Mouse (Mus musculus): ENCODE data around the gene Pecam1. TPM values are rescaled to one million over a fixed set of nuclear protein-coding genes. Genes with fewer than 3 reads are reported as not detected.

Gene Pecam1
- polyA plus RNA-seq, 1 experiment from 2014 or later = 44.2 TPM

GRCm38 (mm10) chr11:106704399-106705111, 45.9 kb downstream of the Pecam1 start:
- no peak for ATAC-seq (ENCODE audit: insufficient number of reproducible peaks, low FRiP score, low TSS enrichment, low read depth)
- H3K27me3 ChIP-seq = no peaks in the 10 kb centered on the region
- WGBS = 67% methylated on average over 9 of the region's 9 CpGs
- no peak overlapping the region for H3K4me2 ChIP-seq
- no peak overlapping the region for H3K4me3 ChIP-seq
- H3K4me1 ChIP-seq = peaks cover 12% of the 10 kb centered on the region
- no peak overlapping the region for H3K9ac ChIP-seq
- no peak overlapping the region for H3K27ac ChIP-seq
- no peaks in the 10 kb centered on the region for H3K9me3 ChIP-seq
- H3K36me3 ChIP-seq = no peaks in the 10 kb centered on the region

DNA sequence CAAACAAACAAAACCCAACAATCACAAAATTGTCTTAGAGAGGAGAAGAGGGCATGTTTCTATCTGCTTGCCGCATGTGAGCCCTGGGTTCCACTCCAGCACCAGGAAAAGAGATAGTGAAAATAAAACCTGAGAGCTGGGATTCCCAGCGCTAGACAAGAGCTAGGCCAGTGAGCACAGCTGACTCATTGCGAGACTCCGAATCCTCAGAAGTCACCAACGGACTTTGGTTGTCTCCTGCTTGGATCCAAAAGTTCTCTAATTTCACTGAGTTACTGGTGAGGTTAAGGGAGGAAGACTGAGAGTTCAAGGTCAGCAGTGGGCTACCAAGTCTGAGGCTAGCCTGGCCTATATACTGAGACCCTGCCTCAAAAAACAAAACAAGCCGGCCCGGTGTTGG, 46.5 kb downstream of the Pecam1 start:
- Histone ChIP-seq H3K27ac (no peak overlapping the region), H3K9ac (no peak overlapping the region), H3K4me2 (no peak overlapping the region), H3K36me3 (no peaks in the 10 kb centered on the region), H3K9me3 (no peaks in the 10 kb centered on the region), H3K4me1 (peaks cover 7% of the 10 kb centered on the region; the same call in 1 of the 2 replicates), H3K4me3 (no peak overlapping the region), H3K27me3 (no peaks in the 10 kb centered on the region)
- 87% methylated on average over 7 of the region's 7 CpGs for WGBS
- ATAC-seq (ENCODE audit: insufficient number of reproducible peaks, low FRiP score, low TSS enrichment, low read depth) = no peak

DNA sequence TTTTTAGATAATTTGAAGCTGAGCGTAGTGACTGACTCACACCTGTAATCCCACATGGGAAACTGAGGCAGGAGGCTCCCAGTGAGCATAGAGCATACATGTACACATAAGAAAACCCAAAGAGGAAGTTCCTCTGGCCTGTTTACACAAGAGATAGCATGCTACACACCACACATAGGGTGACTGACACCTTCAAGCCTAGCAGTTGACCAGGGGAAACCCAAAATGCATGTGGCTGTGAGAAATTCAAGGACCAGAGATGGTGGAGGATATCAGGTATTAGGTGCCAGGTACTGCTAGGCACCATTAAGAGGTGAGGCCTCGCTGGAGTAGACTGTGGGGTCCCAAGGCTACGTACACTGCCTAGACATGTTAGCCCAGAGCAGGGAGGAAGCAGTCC, 47.8 kb downstream of the Pecam1 start:
- no peak overlapping the region for H3K4me3 ChIP-seq
- 72% methylated on average over 3 of the region's 3 CpGs for WGBS
- no peaks in the 10 kb centered on the region for H3K9me3 ChIP-seq
- H3K4me1 ChIP-seq = peaks cover 7% of the 10 kb centered on the region; the same call in 1 of the 2 replicates
- no peak overlapping the region for H3K27ac ChIP-seq
- no peak for ATAC-seq (ENCODE audit: insufficient number of reproducible peaks, low FRiP score, low TSS enrichment, low read depth)
- H3K27me3 ChIP-seq = no peaks in the 10 kb centered on the region
- no peak overlapping the region for H3K9ac ChIP-seq
- H3K4me2 ChIP-seq = no peak overlapping the region
- H3K36me3 ChIP-seq = no peaks in the 10 kb centered on the region

DNA sequence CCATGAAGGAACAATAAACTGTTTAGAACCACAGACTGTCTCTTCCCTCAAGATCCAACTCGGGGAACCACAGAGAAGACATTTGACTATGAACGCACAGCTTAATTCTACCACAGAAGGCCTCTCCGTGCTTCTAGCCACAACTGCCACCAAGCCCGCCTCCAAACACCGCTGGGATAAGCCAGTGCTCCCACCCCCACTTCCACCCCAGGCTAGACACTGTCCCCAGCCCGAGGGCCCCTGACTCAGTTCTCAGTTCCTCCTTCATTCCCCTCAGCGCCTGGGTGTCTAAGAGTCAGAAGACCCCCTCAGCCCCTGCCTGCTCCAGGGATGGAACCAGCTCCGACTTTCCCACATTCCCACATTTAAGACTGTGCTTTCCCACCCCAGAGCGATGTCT, 48.8 kb downstream of the Pecam1 start:
- Histone ChIP-seq H3K9ac (no peak overlapping the region), H3K27ac (no peak overlapping the region), H3K4me1 (0 out of 2 replicates have a peak, but pooled peaks cover 2% of the 10 kb centered on the region), H3K4me3 (no peak overlapping the region), H3K36me3 (no peaks in the 10 kb centered on the region), H3K4me2 (no peak overlapping the region), H3K9me3 (no peaks in the 10 kb centered on the region), H3K27me3 (no peaks in the 10 kb centered on the region)
- WGBS = 73% methylated on average over 9 of the region's 9 CpGs
- ATAC-seq (ENCODE audit: insufficient number of reproducible peaks, low FRiP score, low TSS enrichment, low read depth) = no peak

DNA sequence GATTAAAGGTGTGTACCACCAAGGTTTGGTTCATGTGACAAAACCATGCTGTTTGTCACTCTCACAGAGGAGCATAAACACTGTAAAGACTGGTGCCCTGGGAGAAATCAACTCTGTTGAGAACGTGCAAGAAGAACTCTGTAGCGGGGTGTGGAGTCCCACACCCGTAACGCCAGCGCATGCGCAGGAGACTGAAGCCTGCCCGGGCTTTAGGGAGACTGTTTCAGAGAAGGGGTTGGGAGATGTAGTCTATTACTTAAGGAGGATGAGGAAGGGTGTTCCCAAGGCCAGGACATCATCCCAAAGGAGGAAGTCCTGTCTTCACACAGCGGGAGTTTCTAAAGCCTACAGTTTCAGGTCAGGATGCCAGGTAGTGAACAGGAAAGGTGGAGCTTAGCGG, 51.3 kb downstream of the Pecam1 start:
- ATAC-seq (ENCODE audit: insufficient number of reproducible peaks, low FRiP score, low TSS enrichment, low read depth) = no peak
- Histone ChIP-seq H3K9ac (no peak overlapping the region), H3K36me3 (no peaks in the 10 kb centered on the region), H3K9me3 (no peaks in the 10 kb centered on the region), H3K27ac (no peak overlapping the region), H3K4me3 (no peak overlapping the region), H3K4me2 (no peak overlapping the region), H3K27me3 (no peaks in the 10 kb centered on the region), H3K4me1 (no peaks in the 10 kb centered on the region)
- 92% methylated on average over 9 of the region's 9 CpGs for WGBS

GRCm38 (mm10) chr11:106698289-106698688, 52.1 kb downstream of the Pecam1 start:
- Histone ChIP-seq H3K4me3 (no peak overlapping the region), H3K4me2 (no peak overlapping the region), H3K27ac (no peak overlapping the region), H3K9me3 (no peaks in the 10 kb centered on the region), H3K9ac (no peak overlapping the region), H3K36me3 (no peaks in the 10 kb centered on the region), H3K27me3 (no peaks in the 10 kb centered on the region), H3K4me1 (no peaks in the 10 kb centered on the region)
- ATAC-seq (ENCODE audit: insufficient number of reproducible peaks, low FRiP score, low TSS enrichment, low read depth) = no peak
- 83% methylated on average over 6 of the region's 6 CpGs for WGBS

GRCm38 (mm10) chr11:106695917-106696316, 54.5 kb downstream of the Pecam1 start:
- Histone ChIP-seq H3K27me3 (no peaks in the 10 kb centered on the region), H3K4me3 (no peak overlapping the region), H3K36me3 (no peaks in the 10 kb centered on the region), H3K9ac (no peak overlapping the region), H3K27ac (no peak overlapping the region), H3K9me3 (no peaks in the 10 kb centered on the region), H3K4me2 (no peak overlapping the region), H3K4me1 (no peaks in the 10 kb centered on the region)
- no peak for ATAC-seq (ENCODE audit: insufficient number of reproducible peaks, low FRiP score, low TSS enrichment, low read depth)
- 87% methylated on average over 3 of the region's 3 CpGs for WGBS

DNA sequence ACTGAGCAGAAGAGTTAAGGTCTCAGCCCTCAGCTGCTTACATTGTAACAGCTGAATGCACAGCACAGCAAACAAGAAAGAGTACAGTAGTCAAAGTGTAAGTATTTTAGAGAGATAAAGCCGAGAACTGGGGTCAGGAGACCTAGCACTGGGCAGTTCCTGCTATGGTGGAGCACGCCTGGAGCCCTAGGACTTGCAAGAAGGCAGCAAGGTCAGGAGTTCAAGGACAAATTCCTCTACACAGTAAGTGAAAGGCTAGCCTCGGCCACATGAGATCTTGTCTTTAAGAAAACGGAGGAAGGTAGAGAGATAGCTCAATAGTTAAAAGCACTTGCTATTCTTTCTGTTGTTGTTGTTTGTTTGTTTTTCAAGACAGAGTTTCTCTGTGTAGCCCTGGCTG, 57.5 kb downstream of the Pecam1 start:
- Histone ChIP-seq H3K4me3 (no peak overlapping the region), H3K9me3 (no peaks in the 10 kb centered on the region), H3K27ac (no peak overlapping the region), H3K4me1 (no peaks in the 10 kb centered on the region), H3K27me3 (no peaks in the 10 kb centered on the region), H3K9ac (no peak overlapping the region), H3K36me3 (no peaks in the 10 kb centered on the region), H3K4me2 (no peak overlapping the region)
- 79% methylated on average over 4 of the region's 4 CpGs for WGBS
- ATAC-seq (ENCODE audit: insufficient number of reproducible peaks, low FRiP score, low TSS enrichment, low read depth) = no peak

DNA sequence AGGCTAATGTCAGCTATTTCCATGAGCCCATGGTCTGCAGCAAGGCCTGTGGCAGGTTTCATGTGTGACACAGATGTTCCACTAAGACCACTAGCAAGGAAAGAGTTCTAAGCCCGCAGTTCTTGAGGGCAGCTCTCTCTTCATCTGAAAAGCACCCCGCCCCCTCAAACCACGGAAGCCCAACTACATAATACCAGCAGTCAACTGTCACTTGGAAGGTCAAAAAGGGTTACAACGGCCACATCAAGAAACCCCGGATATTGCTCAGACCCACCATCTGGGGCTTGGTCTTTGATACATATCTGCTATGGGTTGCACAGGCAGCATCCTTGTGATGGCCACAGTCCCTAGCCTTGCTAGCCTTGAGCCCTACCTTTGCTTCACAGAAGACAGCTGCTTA, 62.1 kb downstream of the Pecam1 start:
- H3K27me3 ChIP-seq = no peaks in the 10 kb centered on the region
- H3K4me2 ChIP-seq = no peak overlapping the region
- H3K9me3 ChIP-seq = no peaks in the 10 kb centered on the region
- no peak overlapping the region for H3K4me3 ChIP-seq
- H3K27ac ChIP-seq = no peak overlapping the region
- 73% methylated on average over 5 of the region's 5 CpGs for WGBS
- ATAC-seq (ENCODE audit: insufficient number of reproducible peaks, low FRiP score, low TSS enrichment, low read depth) = no peak
- no peaks in the 10 kb centered on the region for H3K4me1 ChIP-seq
- H3K9ac ChIP-seq = no peak overlapping the region
- H3K36me3 ChIP-seq = no peaks in the 10 kb centered on the region

GRCm38 (mm10) chr11:106687293-106687692, 63.1 kb downstream of the Pecam1 start:
- no peaks in the 10 kb centered on the region for H3K27me3 ChIP-seq
- no peak overlapping the region for H3K27ac ChIP-seq
- ATAC-seq (ENCODE audit: insufficient number of reproducible peaks, low FRiP score, low TSS enrichment, low read depth) = no peak
- no peak overlapping the region for H3K4me3 ChIP-seq
- H3K4me1 ChIP-seq = no peaks in the 10 kb centered on the region
- no peak overlapping the region for H3K9ac ChIP-seq
- H3K4me2 ChIP-seq = no peak overlapping the region
- no peaks in the 10 kb centered on the region for H3K36me3 ChIP-seq
- no peaks in the 10 kb centered on the region for H3K9me3 ChIP-seq
- WGBS = 81% methylated on average over 9 of the region's 9 CpGs

GRCm38 (mm10) chr11:106684027-106684426, 66.4 kb downstream of the Pecam1 start:
- no peak overlapping the region for H3K4me2 ChIP-seq
- no peaks in the 10 kb centered on the region for H3K9me3 ChIP-seq
- no peak overlapping the region for H3K27ac ChIP-seq
- ATAC-seq (ENCODE audit: insufficient number of reproducible peaks, low FRiP score, low TSS enrichment, low read depth) = no peak
- no peaks in the 10 kb centered on the region for H3K4me1 ChIP-seq
- H3K4me3 ChIP-seq = no peak overlapping the region
- 89% methylated on average over 8 of the region's 8 CpGs for WGBS
- no peaks in the 10 kb centered on the region for H3K27me3 ChIP-seq
- H3K36me3 ChIP-seq = no peaks in the 10 kb centered on the region
- H3K9ac ChIP-seq = no peak overlapping the region

- Histone ChIP-seq H3K36me3 (no peaks in the 10 kb centered on the region), H3K4me2 (no peak overlapping the region), H3K4me3 (no peak overlapping the region), H3K9me3 (no peaks in the 10 kb centered on the region), H3K4me1 (no peaks in the 10 kb centered on the region; the same call in 1 of the 2 replicates), H3K9ac (no peak overlapping the region), H3K27me3 (no peaks in the 10 kb centered on the region), H3K27ac (no peak overlapping the region)
- 73% methylated on average over 3 of the region's 3 CpGs for WGBS
- ATAC-seq (ENCODE audit: insufficient number of reproducible peaks, low FRiP score, low TSS enrichment, low read depth) = no peak
Measured at GRCm38 (mm10) chr11:106683345-106683744, 67.1 kb downstream of the Pecam1 start.

DNA sequence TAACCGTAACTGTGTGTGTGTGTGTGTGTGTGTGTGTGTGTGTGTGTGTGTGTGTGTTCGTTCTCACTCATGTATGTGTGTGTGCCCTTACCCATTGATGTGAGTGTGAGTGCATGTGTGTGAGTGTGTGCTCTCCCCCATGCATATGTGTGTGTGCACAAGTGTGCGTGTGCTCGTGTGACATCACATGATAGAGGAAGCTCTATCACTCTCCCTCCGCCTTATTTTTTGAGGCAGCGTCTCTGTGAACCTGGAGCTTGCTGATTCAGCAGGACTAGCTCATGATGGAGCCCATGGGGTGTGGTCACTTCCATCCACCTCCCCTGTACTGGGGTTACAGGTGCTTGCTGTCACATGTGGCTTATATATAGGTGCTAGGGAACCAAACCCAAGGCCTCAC, 69.3 kb downstream of the Pecam1 start:
- Histone ChIP-seq H3K4me1 (peaks cover 3% of the 10 kb centered on the region; the same call in 1 of the 2 replicates), H3K9me3 (no peaks in the 10 kb centered on the region), H3K4me2 (no peak overlapping the region), H3K27ac (no peak overlapping the region), H3K36me3 (no peaks in the 10 kb centered on the region), H3K4me3 (no peak overlapping the region), H3K27me3 (no peaks in the 10 kb centered on the region), H3K9ac (no peak overlapping the region)
- ATAC-seq (ENCODE audit: insufficient number of reproducible peaks, low FRiP score, low TSS enrichment, low read depth) = no peak
- WGBS = 85% methylated on average over 6 of the region's 6 CpGs
